Comparison of ENCODE assay signal across 7 mouse cellular contexts in genomic region chr11:31803319-31803891, GRCm38 (mm10).
DNase-seq lines count a peak whose midpoint lies in the region; ATAC-seq and TF ChIP-seq lines count a peak whose summit lies in the region.

No protein-coding gene starts in this region.

- no peak for TF ChIP-seq EP300 in liver, embryonic 14.5 days (IDR thresholded peaks at IDR 0.05; ENCODE audit: low read depth)

- peaks cover 18% of the 10 kb centered on the region for H3K4me1 ChIP-seq in lung, adult 2 months (ENCODE audit: control insufficient read depth, insufficient read depth, low read length)
- H3K4me1 ChIP-seq in bone marrow macrophage, adult 2 months (ENCODE audit: control insufficient read depth, insufficient read depth, low read length): peaks cover 40% of the 10 kb centered on the region
- H3K4me1 ChIP-seq in hindbrain, embryonic 12.5 days: 0 out of 2 replicates have a peak, but pooled peaks cover 6% of the 10 kb centered on the region
- H3K4me1 ChIP-seq in liver, embryonic 14.5 days (replicated peaks; ENCODE audit: control insufficient read depth in 2 of 2, insufficient read depth in 2 of 2, low read length in 1 of 2): peaks cover 45 to 46% of the 10 kb centered on the region in 2 experiments

- 0 out of 2 replicates have a peak, but pooled peaks cover 3% of the 10 kb centered on the region for H3K9me3 ChIP-seq in hindbrain, embryonic 12.5 days (replicated peaks)
- H3K9me3 ChIP-seq in liver, embryonic 14.5 days (ENCODE audit: control insufficient read depth, low read length): peaks cover 3% of the 10 kb centered on the region; the same call in 1 of the 2 replicates

- no peak for TF ChIP-seq CTCF in lung, adult 2 months (IDR thresholded peaks at IDR 0.05; ENCODE audit: insufficient read depth, low read length)
- TF ChIP-seq CTCF in bone marrow macrophage, adult 2 months (IDR thresholded peaks at IDR 0.05; ENCODE audit: low read depth, low read length): no peak
- TF ChIP-seq CTCF in liver, embryonic 14.5 days (IDR thresholded peaks at IDR 0.05; ENCODE audit: low read depth): no peak

- DNase-seq in lung, adult 2 months: peak; percentile 29
- no peak for DNase-seq in lung, postnatal 10 days
- DNase-seq in liver, embryonic 14.5 days (ENCODE audit: low read depth in 3 of 3, low spot score in 3 of 3): peak; percentile 74 to 78 (median 75)
- no peak for DNase-seq in cerebellum, postnatal 14 days
- no peak for DNase-seq in right cerebral cortex, postnatal 25 days

- H3K27me3 ChIP-seq in hindbrain, embryonic 12.5 days: no peaks in the 10 kb centered on the region
- H3K27me3 ChIP-seq in liver, embryonic 14.5 days (ENCODE audit: control insufficient read depth, insufficient read depth, low read length): no peaks in the 10 kb centered on the region

- H3K4me2 ChIP-seq in hindbrain, embryonic 12.5 days (replicated peaks): no peak overlapping the region
- peak overlapping the region; percentile 64 for H3K4me2 ChIP-seq in liver, embryonic 14.5 days (ENCODE audit: low read depth)

- 34% methylated on average over 3 of the region's 3 CpGs for WGBS in lung, adult 2 months
- 46% methylated on average over 3 of the region's 3 CpGs for WGBS in hindbrain, embryonic 12.5 days
- 19% methylated on average over 3 of the region's 3 CpGs for WGBS in liver, embryonic 14.5 days (ENCODE audit: insufficient replicate concordance)

- ATAC-seq in hindbrain, embryonic 12.5 days (ENCODE audit: low FRiP score): peak; percentile 48; the same call in 1 of the 2 replicates
- peak; percentile 86 for ATAC-seq in liver, embryonic 14.5 days (ENCODE audit: insufficient read depth)

- no peaks in the 10 kb centered on the region for H3K36me3 ChIP-seq in hindbrain, embryonic 12.5 days
- no peaks in the 10 kb centered on the region for H3K36me3 ChIP-seq in liver, embryonic 14.5 days (replicated peaks; ENCODE audit: control insufficient read depth, insufficient read depth, low read depth)

- H3K4me3 ChIP-seq in lung, adult 2 months (replicated peaks; ENCODE audit: extremely low read depth, low read depth, low read length): no peak overlapping the region
- no peak overlapping the region for H3K4me3 ChIP-seq in bone marrow macrophage, adult 2 months (ENCODE audit: insufficient read depth, low read length)
- H3K4me3 ChIP-seq in hindbrain, embryonic 12.5 days: no peak overlapping the region
- peak overlapping the region in 1 of 2 experiments; percentile 23; a peak in 1 of 4 replicates for H3K4me3 ChIP-seq in liver, embryonic 14.5 days (ENCODE audit: insufficient read depth in 1 of 2, low read depth in 2 of 2, low read length in 2 of 2)

- H3K27ac ChIP-seq in bone marrow macrophage, adult 2 months (ENCODE audit: insufficient read depth, low read depth, low read length): peak overlapping the region; percentile 90
- H3K27ac ChIP-seq in hindbrain, embryonic 12.5 days: no peak overlapping the region
- peak overlapping the region; percentile 91 for H3K27ac ChIP-seq in liver, embryonic 14.5 days

- TF ChIP-seq POLR2A in lung, adult 2 months (IDR thresholded peaks at IDR 0.05; ENCODE audit: borderline replicate concordance, extremely low read depth, low read depth, low read length): no peak
- no peak for TF ChIP-seq POLR2A in bone marrow macrophage, adult 2 months (IDR thresholded peaks at IDR 0.05; ENCODE audit: borderline replicate concordance, low read depth, low read length)

- H3K9ac ChIP-seq in hindbrain, embryonic 12.5 days: no peak overlapping the region
- peak overlapping the region; percentile 73 for H3K9ac ChIP-seq in liver, embryonic 14.5 days (replicated peaks)

Comparison
In these comparisons a context has a peak if more than half of its experiments do, and no peak if none do; other contexts are left out.
1. DNase-seq: peak in lung, adult 2 months (single experiment) and liver, embryonic 14.5 days (3 of 3); none in lung, postnatal 10 days (single experiment), cerebellum, postnatal 14 days (0 of 2) and right cerebral cortex, postnatal 25 days (single experiment).